Mouse (Mus musculus): ENCODE data around the gene Olfr61. TPM values are rescaled to one million over a fixed set of nuclear protein-coding genes. Genes with fewer than 3 reads are reported as not detected.
"Not testable (repeated sequence)": the region's sequence is repeated elsewhere in the genome, so short reads cannot be mapped to it uniquely, and the experiment has no call there.

The Olfr61 gene
- not detected in 2 replicates for polyA plus RNA-seq (2016; fragmentation: Nextera tagmentation; extraction: Ambion mirVana)

DNA sequence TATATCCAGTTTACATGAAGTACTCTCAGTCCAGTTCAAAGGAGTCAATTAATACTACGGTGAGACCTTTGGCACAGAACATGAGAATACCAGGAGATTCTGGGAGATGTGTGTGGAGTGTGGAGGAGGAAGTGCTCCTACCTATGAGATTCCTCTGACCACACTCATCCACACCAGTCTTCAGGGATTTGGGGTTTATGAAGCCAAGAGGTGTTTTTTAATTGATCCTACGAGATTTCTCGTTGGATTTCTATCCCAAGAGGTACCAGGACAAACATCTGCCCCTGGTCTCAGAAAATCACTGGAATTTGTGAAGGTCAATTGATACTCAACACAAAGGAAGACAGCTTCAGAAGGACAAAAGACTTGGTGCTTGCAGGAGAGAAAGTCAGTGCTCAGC, at the start of gene Olfr61:
TSS of gene Olfr61 (plus strand) at position 301 of the 400 bp plus-strand sequence.
- H3K4me3 ChIP-seq; DNase-seq (ENCODE audit: low spot score); H3K4me1 ChIP-seq; H3K9me3 ChIP-seq (replicated peaks); H3K36me3 ChIP-seq; H3K27me3 ChIP-seq (ENCODE audit: low read depth, poor library complexity, severe bottlenecking); H3K27ac ChIP-seq: not testable (repeated sequence)
- 92% methylated on average over 3 of the region's 3 CpGs for WGBS

DNA sequence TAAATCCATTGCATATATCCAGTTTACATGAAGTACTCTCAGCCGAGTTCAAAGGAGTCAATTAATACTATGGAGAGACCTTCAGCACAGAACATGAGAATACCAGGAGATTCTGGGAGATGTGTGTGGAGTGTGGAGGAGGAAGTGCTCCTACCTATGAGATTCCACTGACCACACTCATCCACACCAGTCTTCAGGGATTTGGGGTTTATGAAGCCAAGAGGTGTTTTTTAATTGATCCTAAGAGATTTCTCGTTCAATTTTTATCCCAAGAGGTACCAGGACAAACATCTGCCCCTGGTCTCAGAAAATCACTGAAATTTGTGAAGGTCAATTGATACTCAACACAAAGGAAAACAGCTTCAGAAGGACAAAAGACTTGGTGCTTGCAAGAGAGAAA, 27.8 kb upstream of the Olfr61 start, which contains the start of gene Olfr46:
TSS of gene Olfr46 (plus strand) at position 301 of the 400 bp plus-strand sequence.
- WGBS: 87% methylated on average over 2 of the region's 2 CpGs
- not testable (repeated sequence) for H3K4me1 ChIP-seq; H3K4me3 ChIP-seq; H3K9me3 ChIP-seq (replicated peaks); DNase-seq (ENCODE audit: low spot score); H3K27me3 ChIP-seq (ENCODE audit: low read depth, poor library complexity, severe bottlenecking); H3K36me3 ChIP-seq; H3K27ac ChIP-seq

DNA sequence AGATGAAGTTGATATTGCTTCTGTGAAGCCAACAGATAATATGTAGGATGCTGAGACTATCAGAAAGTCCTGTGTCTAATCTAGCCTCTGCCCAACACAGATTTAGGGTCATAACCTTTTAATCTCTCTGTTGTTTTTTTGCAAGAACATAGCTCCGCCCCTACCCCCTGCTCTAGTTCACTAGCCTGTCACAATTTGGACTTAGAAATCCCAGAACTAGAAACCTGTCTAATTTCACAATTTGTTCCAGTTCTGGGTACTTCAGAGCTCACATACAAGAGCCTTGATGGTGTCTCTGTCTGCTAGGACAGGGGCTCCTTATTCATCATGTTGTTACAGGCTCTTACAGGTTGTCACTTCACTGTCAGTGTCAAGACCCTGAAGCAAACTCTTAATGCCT, 1.8 kb downstream of the Olfr61 start:
- Histone ChIP-seq H3K9me3 (replicated peaks) (no peaks in the 10 kb centered on the region), H3K4me1 (no peaks in the 10 kb centered on the region), H3K4me3 (no peak overlapping the region), H3K27me3 (ENCODE audit: low read depth, poor library complexity, severe bottlenecking) (no peaks in the 10 kb centered on the region), H3K27ac (no peak overlapping the region), H3K36me3 (no peaks in the 10 kb centered on the region)
- no peak for DNase-seq (ENCODE audit: low spot score)
- 83% methylated on average over 1 of the region's 1 CpGs for WGBS

DNA sequence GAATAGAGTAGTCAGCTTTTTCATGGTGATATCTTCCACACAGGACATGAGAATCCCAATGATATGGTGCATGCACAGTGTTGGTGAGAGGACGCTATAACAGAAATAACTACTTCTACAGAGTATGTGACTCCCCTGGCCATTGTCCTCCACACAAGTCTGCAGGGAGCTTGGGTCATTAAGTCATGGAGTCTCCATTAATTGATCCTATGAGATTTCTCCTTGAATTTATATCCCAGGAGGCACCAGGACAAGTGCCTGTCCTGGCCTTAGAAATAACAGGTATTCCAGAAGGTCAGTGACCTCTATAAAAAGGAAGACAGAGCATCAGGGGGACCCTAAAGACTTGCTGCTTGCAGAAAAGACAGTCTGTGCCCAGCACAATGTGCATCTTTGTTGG, 17.4 kb downstream of the Olfr61 start, which contains the start of gene Olfr53:
TSS of gene Olfr53 (plus strand) at position 301 of the 400 bp plus-strand sequence.
- Histone ChIP-seq H3K36me3 (no peaks in the 10 kb centered on the region), H3K9me3 (replicated peaks) (no peaks in the 10 kb centered on the region), H3K27ac (no peak within 1 kb of the TSS), H3K4me1 (no peaks in the 10 kb centered on the region), H3K4me3 (no peak within 1 kb of the TSS), H3K27me3 (ENCODE audit: low read depth, poor library complexity, severe bottlenecking) (no peaks in the 10 kb centered on the region)
- no peak for DNase-seq (ENCODE audit: low spot score)
- 94% methylated on average over 1 of the region's 1 CpGs for WGBS

DNA sequence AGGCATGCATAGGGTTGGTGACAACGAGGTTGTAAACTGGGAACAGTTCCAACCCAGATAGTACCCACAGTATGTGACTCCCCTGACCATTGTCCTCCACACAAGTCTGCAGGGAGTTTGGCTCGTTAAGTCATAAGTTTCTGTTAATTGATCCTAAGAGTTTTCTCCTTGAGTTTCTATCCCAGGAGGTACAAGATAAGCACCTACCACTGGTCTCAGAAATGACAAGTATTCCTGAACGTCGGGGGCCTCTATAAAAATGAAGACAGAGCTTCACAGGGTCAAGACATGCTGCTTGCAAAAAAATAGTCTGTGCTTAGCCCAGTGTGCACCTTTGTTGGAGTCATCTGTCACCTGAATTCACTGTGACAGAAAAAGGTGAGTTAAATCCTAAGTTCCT, 30.9 kb downstream of the Olfr61 start, which contains the start of gene Olfr539:
TSS of gene Olfr539 (plus strand) at position 301 of the 400 bp plus-strand sequence.
- H3K36me3 ChIP-seq: no peaks in the 10 kb centered on the region
- WGBS: 77% methylated on average over 4 of the region's 4 CpGs
- DNase-seq (ENCODE audit: low spot score): no peak
- no peaks in the 10 kb centered on the region for H3K27me3 ChIP-seq (ENCODE audit: low read depth, poor library complexity, severe bottlenecking)
- H3K27ac ChIP-seq: no peak within 1 kb of the TSS
- no peaks in the 10 kb centered on the region for H3K9me3 ChIP-seq (replicated peaks)
- H3K4me1 ChIP-seq: no peaks in the 10 kb centered on the region
- H3K4me3 ChIP-seq: no peak within 1 kb of the TSS

DNA sequence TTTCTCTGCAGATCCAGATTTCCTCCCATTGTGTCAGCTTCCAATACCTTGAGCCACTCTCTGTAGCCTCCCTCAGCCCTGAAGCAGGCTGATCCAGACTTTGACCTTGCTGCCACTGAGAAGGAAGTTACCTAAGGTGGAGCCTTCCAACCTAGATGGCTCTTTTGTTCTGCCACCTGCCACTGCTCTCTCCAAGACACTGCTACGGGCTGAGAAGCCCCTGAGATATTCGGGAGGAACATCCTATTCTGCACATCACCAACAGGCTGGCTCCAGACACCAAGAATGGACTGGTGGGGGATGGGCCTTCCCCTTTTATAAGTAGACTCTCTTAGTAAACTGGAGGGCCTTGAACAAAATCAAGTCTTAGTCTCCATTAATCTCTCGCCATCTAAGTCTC, 41.9 kb downstream of the Olfr61 start:
- not testable (repeated sequence) for H3K4me3 ChIP-seq; DNase-seq (ENCODE audit: low spot score); H3K27ac ChIP-seq; H3K4me1 ChIP-seq; H3K9me3 ChIP-seq (replicated peaks); H3K27me3 ChIP-seq (ENCODE audit: low read depth, poor library complexity, severe bottlenecking); H3K36me3 ChIP-seq
- 91% methylated on average over 3 of the region's 3 CpGs for WGBS

DNA sequence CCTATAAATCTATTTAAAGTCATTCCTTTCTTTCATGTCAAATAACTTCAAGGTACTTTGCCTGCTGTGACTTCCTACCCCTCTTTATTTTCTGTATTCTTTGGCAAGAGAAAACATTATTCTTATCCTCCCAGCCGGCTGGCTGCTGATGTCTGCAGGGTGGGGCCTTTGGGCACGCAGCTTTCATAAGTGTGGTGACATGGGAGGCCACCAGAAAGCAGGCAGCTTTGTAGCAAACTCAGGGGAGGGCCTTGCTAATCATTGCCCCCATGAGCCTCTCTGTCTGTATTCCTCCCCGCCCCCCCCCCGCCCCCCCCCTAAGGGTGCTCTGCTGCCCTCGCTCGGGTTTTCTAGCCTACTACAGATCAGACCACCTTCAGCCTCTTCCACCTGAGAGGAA, 47.1 kb downstream of the Olfr61 start:
- no peaks in the 10 kb centered on the region for H3K27me3 ChIP-seq (ENCODE audit: low read depth, poor library complexity, severe bottlenecking)
- no peak overlapping the region for H3K27ac ChIP-seq
- no peaks in the 10 kb centered on the region for H3K36me3 ChIP-seq
- no peaks in the 10 kb centered on the region for H3K9me3 ChIP-seq (replicated peaks)
- under 1% methylated on average over 6 of the region's 6 CpGs for WGBS
- H3K4me1 ChIP-seq: 0 out of 2 replicates have a peak, but pooled peaks cover 5% of the 10 kb centered on the region
- DNase-seq (ENCODE audit: low spot score): no peak
- H3K4me3 ChIP-seq: no peak overlapping the region

DNA sequence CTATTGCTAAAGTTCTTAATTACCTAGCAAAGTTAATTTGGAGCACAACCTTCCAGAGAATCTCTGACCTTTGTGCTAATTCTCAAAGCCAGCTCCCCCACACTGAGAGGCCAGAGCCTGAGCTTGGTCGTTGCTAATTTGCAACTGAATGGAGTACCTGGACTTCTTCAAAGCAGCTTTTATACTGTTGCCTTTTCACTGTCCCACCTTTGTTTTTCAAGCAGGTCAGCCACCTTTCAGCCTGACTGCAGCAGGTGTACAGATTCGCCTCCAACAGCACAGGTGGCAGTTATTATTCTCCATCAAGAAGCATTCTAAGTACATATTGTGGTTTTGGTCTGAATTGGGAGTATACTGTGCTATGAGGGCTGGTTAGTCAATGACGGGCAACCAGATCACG, 50.8 kb downstream of the Olfr61 start:
- H3K9me3 ChIP-seq (replicated peaks); DNase-seq (ENCODE audit: low spot score); H3K4me3 ChIP-seq; H3K4me1 ChIP-seq; H3K27me3 ChIP-seq (ENCODE audit: low read depth, poor library complexity, severe bottlenecking); H3K36me3 ChIP-seq; H3K27ac ChIP-seq: not testable (repeated sequence)
- 73% methylated on average over 4 of the region's 4 CpGs for WGBS

DNA sequence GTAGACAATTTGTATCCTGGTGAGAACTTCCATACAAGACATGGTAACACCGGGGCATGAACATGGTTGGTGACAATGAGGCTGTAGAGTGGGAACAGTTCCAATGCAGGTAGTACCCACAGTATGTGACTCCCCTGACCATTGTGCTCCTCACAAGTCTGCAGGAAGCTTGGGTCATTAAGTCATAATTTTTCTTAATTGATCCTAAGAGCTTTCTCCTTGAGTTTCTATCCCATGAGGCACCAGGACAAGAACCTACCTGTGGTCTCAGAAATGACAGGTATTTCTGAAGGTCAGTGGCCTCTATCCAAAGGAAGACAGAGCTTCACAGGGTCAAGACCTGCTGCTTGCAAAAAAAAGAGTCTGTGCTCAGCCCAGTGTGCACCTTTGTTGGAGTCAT, 52.9 kb downstream of the Olfr61 start, which contains the start of gene Olfr45:
TSS of gene Olfr45 (plus strand) at position 301 of the 400 bp plus-strand sequence.
- no peaks in the 10 kb centered on the region for H3K4me1 ChIP-seq
- DNase-seq (ENCODE audit: low spot score): no peak
- H3K4me3 ChIP-seq: no peak within 1 kb of the TSS
- WGBS: 97% methylated on average over 1 of the region's 1 CpGs
- H3K9me3 ChIP-seq (replicated peaks): no peaks in the 10 kb centered on the region
- no peaks in the 10 kb centered on the region for H3K36me3 ChIP-seq
- H3K27ac ChIP-seq: no peak within 1 kb of the TSS
- no peaks in the 10 kb centered on the region for H3K27me3 ChIP-seq (ENCODE audit: low read depth, poor library complexity, severe bottlenecking)

Other genes with a start within 250 kb of the Olfr61 start
- gene Olfr531, start 226.1 kb upstream of the Olfr61 start, polyA plus RNA-seq (2016; fragmentation: Nextera tagmentation; extraction: Ambion mirVana): not detected in 2 replicates
- not detected in 2 replicates for gene Olfr532, start 207.3 kb upstream of the Olfr61 start, polyA plus RNA-seq (2016; fragmentation: Nextera tagmentation; extraction: Ambion mirVana)
- not detected in 2 replicates for gene Olfr533, start 165.6 kb upstream of the Olfr61 start, polyA plus RNA-seq (2016; fragmentation: Nextera tagmentation; extraction: Ambion mirVana)
- gene Olfr535, start 144.8 kb upstream of the Olfr61 start, polyA plus RNA-seq (2016; fragmentation: Nextera tagmentation; extraction: Ambion mirVana): not detected in 2 replicates
- not detected in 2 replicates for gene Olfr536, start 121.6 kb upstream of the Olfr61 start, polyA plus RNA-seq (2016; fragmentation: Nextera tagmentation; extraction: Ambion mirVana)
- gene Olfr538, start 61.1 kb upstream of the Olfr61 start, polyA plus RNA-seq (2016; fragmentation: Nextera tagmentation; extraction: Ambion mirVana): not detected in 2 replicates
- not detected in 2 replicates for gene Olfr46, start 27.7 kb upstream of the Olfr61 start, polyA plus RNA-seq (2016; fragmentation: Nextera tagmentation; extraction: Ambion mirVana)
- gene Olfr53, start 17.5 kb downstream of the Olfr61 start, polyA plus RNA-seq (2016; fragmentation: Nextera tagmentation; extraction: Ambion mirVana): not detected in 2 replicates
- gene Olfr539, start 31.0 kb downstream of the Olfr61 start, polyA plus RNA-seq (2016; fragmentation: Nextera tagmentation; extraction: Ambion mirVana): not detected in 2 replicates
- gene Olfr45, start 53.0 kb downstream of the Olfr61 start, polyA plus RNA-seq (2016; fragmentation: Nextera tagmentation; extraction: Ambion mirVana): 0.03 TPM in 1 of 2 replicates, not detected in the other
- not detected in 2 replicates for gene Olfr541, start 68.3 kb downstream of the Olfr61 start, polyA plus RNA-seq (2016; fragmentation: Nextera tagmentation; extraction: Ambion mirVana)
- gene Cyp2e1, start 134.8 kb downstream of the Olfr61 start, polyA plus RNA-seq (2016; fragmentation: Nextera tagmentation; extraction: Ambion mirVana): 0.09 TPM in 2 replicates
- gene Syce1, start 158.9 kb downstream of the Olfr61 start, polyA plus RNA-seq (2016; fragmentation: Nextera tagmentation; extraction: Ambion mirVana): 0.10 and 0.23 TPM in 2 replicates
- 2.1 and 2.2 TPM in 2 replicates for gene Zfp941, start 193.2 kb downstream of the Olfr61 start, polyA plus RNA-seq (2016; fragmentation: Nextera tagmentation; extraction: Ambion mirVana)
- gene Urah, start 206.0 kb downstream of the Olfr61 start, polyA plus RNA-seq (2016; fragmentation: Nextera tagmentation; extraction: Ambion mirVana): 0.75 and 0.95 TPM in 2 replicates
- gene Scgb1c1, start 216.6 kb downstream of the Olfr61 start, polyA plus RNA-seq (2016; fragmentation: Nextera tagmentation; extraction: Ambion mirVana): not detected in 2 replicates
- not detected in 2 replicates for gene Odf3, start 218.8 kb downstream of the Olfr61 start, polyA plus RNA-seq (2016; fragmentation: Nextera tagmentation; extraction: Ambion mirVana)
- not detected in 2 replicates for gene Gm45785, start 227.4 kb downstream of the Olfr61 start, polyA plus RNA-seq (2016; fragmentation: Nextera tagmentation; extraction: Ambion mirVana)
- gene Ric8a, start 228.0 kb downstream of the Olfr61 start, polyA plus RNA-seq (2016; fragmentation: Nextera tagmentation; extraction: Ambion mirVana): 45.2 and 54.2 TPM in 2 replicates
- gene Bet1l, start 228.6 kb downstream of the Olfr61 start, polyA plus RNA-seq (2016; fragmentation: Nextera tagmentation; extraction: Ambion mirVana): 23.0 and 26.1 TPM in 2 replicates

Data from limb, embryonic 10.5 days (tissue).